Mouse (Mus musculus) MEL (cell line): Measurements from ENCODE around the gene Cldn10. TPM values are rescaled to one million over a fixed set of nuclear protein-coding genes. Genes with fewer than 3 reads are reported as not detected.

Experiments used
- DNase-seq: peaks from one replicate; pipeline ENCODE4 v3.0.0; 2011; ENCODE audit warnings: low read depth, low spot score
- H3K27ac ChIP-seq: 2 replicates; pipeline ENCODE4 v1.5.1; 2012; ENCODE audit warnings: low read depth, mild to moderate bottlenecking, control low read depth, low read length, moderate library complexity; ENCODE audit not compliant: control insufficient read depth
- H3K27me3 ChIP-seq, 2 experiments: fragments of 150-350 bp in 1 of 2; sonication (generic) in 1 of 2; 2 replicates each; pipeline ENCODE4 v1.6.1; 2012; ENCODE audit warnings: low read length in 2 of 2, mild to moderate bottlenecking in 2 of 2, improper control_type of control experiment in 1 of 2, moderate library complexity in 1 of 2; ENCODE audit not compliant: insufficient read depth in 2 of 2, control insufficient read depth in 1 of 2
- H3K36me3 ChIP-seq, 2 experiments: 2 replicates each; pipeline ENCODE4 v1.6.1; 2012 to 2014; ENCODE audit warnings: low read length in 2 of 2, improper control_type of control experiment in 1 of 2, inconsistent platforms in 1 of 2, mild to moderate bottlenecking in 1 of 2; ENCODE audit not compliant: insufficient read depth in 2 of 2, control insufficient read depth in 1 of 2
- H3K4me1 ChIP-seq, 2 experiments: fragments of 150-350 bp in 1 of 2; sonication (generic) in 1 of 2; 2 replicates each; pipeline ENCODE4 v1.6.1; 2012; ENCODE audit warnings: low read length in 2 of 2, improper control_type of control experiment in 1 of 2, mild to moderate bottlenecking in 1 of 2; ENCODE audit not compliant: insufficient read depth in 2 of 2, control insufficient read depth in 1 of 2
- H3K4me3 ChIP-seq, 2 experiments: fragments of 150-350 bp in 1 of 2; sonication (generic) in 1 of 2; 2 replicates each; pipeline ENCODE4 v1.5.1; 2012; ENCODE audit warnings: low read depth in 2 of 2, low read length in 2 of 2, mild to moderate bottlenecking in 2 of 2, moderate library complexity in 2 of 2, control low read depth in 1 of 2, improper control_type of control experiment in 1 of 2; ENCODE audit not compliant: control insufficient read depth in 1 of 2, insufficient read depth in 1 of 2
- H3K79me2 ChIP-seq: 2 replicates; pipeline ENCODE4 v1.6.1; 2012; ENCODE audit warnings: mild to moderate bottlenecking, low read length, moderate library complexity; ENCODE audit not compliant: control insufficient read depth, poor library complexity, insufficient read depth
- H3K9ac ChIP-seq: 2 replicates; pipeline ENCODE4 v1.6.1; 2012; ENCODE audit warnings: low read depth, mild to moderate bottlenecking, control low read depth, low read length, moderate library complexity; ENCODE audit not compliant: control insufficient read depth, poor library complexity, severe bottlenecking
- H3K9me3 ChIP-seq: fragments of 150-350 bp; sonication (generic); replicated peaks from 2 replicates; pipeline ENCODE4 v1.6.1; 2012; ENCODE audit warnings: mild to moderate bottlenecking, low read length, improper control_type of control experiment, moderate library complexity; ENCODE audit not compliant: insufficient read depth
- BHLHE40 ChIP-seq: IDR thresholded peaks from 2 replicates; pipeline ENCODE4 v1.6.1; 2012; ENCODE audit warnings: low read depth, mild to moderate bottlenecking, inconsistent platforms, low read length, improper control_type of control experiment, borderline replicate concordance
- CHD2 ChIP-seq: IDR thresholded peaks from 2 replicates; pipeline ENCODE4 v1.6.1; 2011; ENCODE audit warnings: low read length, improper control_type of control experiment
- CTCF ChIP-seq, 3 experiments: IDR thresholded peaks in 2 of 3; conservative IDR thresholded peaks in 1 of 3; 2 replicates each; pipeline ENCODE4 v1.5.1; 2011 to 2012; ENCODE audit warnings: low read length in 3 of 3, low read depth in 2 of 3, mild to moderate bottlenecking in 2 of 3, improper control_type of control experiment in 1 of 3, inconsistent platforms in 1 of 3, mixed read lengths in 1 of 3, moderate library complexity in 1 of 3; ENCODE audit not compliant: control insufficient read depth in 1 of 3, insufficient read depth in 1 of 3, poor library complexity in 1 of 3, severe bottlenecking in 1 of 3
- EP300 ChIP-seq, 2 experiments: IDR thresholded peaks; 2 replicates each; pipeline ENCODE4 v1.6.1; 2011; ENCODE audit warnings: improper control_type of control experiment in 2 of 2, low read length in 2 of 2, low read depth in 1 of 2, mild to moderate bottlenecking in 1 of 2
- HCFC1 ChIP-seq: IDR thresholded peaks from 2 replicates; pipeline ENCODE4 v1.6.1; 2012; ENCODE audit warnings: low read depth, mild to moderate bottlenecking, inconsistent platforms, low read length, improper control_type of control experiment, moderate library complexity
- JUND ChIP-seq: IDR thresholded peaks from 2 replicates; pipeline ENCODE4 v1.6.1; 2011; ENCODE audit warnings: low read depth, mild to moderate bottlenecking, improper control_type of control experiment, low read length
- MEF2A ChIP-seq: IDR thresholded peaks from 2 replicates; pipeline ENCODE4 v1.6.1; 2014; ENCODE audit warnings: low read depth, mild to moderate bottlenecking, inconsistent platforms, low read length, improper control_type of control experiment; ENCODE audit not compliant: poor library complexity, insufficient replicate concordance, severe bottlenecking; ENCODE audit errors: extremely low read depth
- MXI1 ChIP-seq: IDR thresholded peaks from 2 replicates; pipeline ENCODE4 v1.6.1; 2011; ENCODE audit warnings: mild to moderate bottlenecking, low read depth, low read length, improper control_type of control experiment
- MYB ChIP-seq: IDR thresholded peaks from 2 replicates; pipeline ENCODE4 v1.6.1; 2011; ENCODE audit warnings: mild to moderate bottlenecking, low read depth, low read length, improper control_type of control experiment
- MYC ChIP-seq: IDR thresholded peaks from 2 replicates; pipeline ENCODE4 v1.6.1; 2011; ENCODE audit warnings: low read depth, mild to moderate bottlenecking, low read length, improper control_type of control experiment, moderate library complexity
- POLR2AphosphoS5 ChIP-seq: IDR thresholded peaks from 2 replicates; pipeline ENCODE4 v1.6.1; 2012; ENCODE audit warnings: low read depth, borderline replicate concordance, mild to moderate bottlenecking, inconsistent platforms, low read length, moderate library complexity, mixed read lengths
- SIN3A ChIP-seq: IDR thresholded peaks from 2 replicates; pipeline ENCODE4 v1.6.1; 2012; ENCODE audit warnings: low read length, improper control_type of control experiment, inconsistent platforms
- SMC3 ChIP-seq: IDR thresholded peaks from 2 replicates; pipeline ENCODE4 v1.6.1; 2011; ENCODE audit warnings: low read depth, low read length, improper control_type of control experiment
- USF1 ChIP-seq: IDR thresholded peaks from 2 replicates; pipeline ENCODE4 v1.6.1; 2014; ENCODE audit warnings: low read depth, mild to moderate bottlenecking, inconsistent platforms, low read length, improper control_type of control experiment, moderate library complexity
- ZKSCAN1 ChIP-seq: IDR thresholded peaks from 2 replicates; pipeline ENCODE4 v1.6.1; 2012; ENCODE audit warnings: low read depth, mild to moderate bottlenecking, inconsistent platforms, low read length, improper control_type of control experiment, moderate library complexity
- ZMIZ1 ChIP-seq: IDR thresholded peaks from 2 replicates; pipeline ENCODE4 v1.6.1; 2012; ENCODE audit warnings: low read depth, mild to moderate bottlenecking, inconsistent platforms, low read length, improper control_type of control experiment, moderate library complexity
- polyA plus RNA-seq, 2 experiments: library from polyadenylated mRNA; stranded (reverse) in 1 of 2; unstranded in 1 of 2; fragments of >175 nt in 1 of 2; fragments of >200 nt in 1 of 2; gene quantifications; 2 replicates each; pipeline versions ENCODE4 v1.2.1 to v1.2.4; 2012; ENCODE audit warnings: low replicate concordance in 2 of 2, low read depth in 1 of 2; ENCODE audit not compliant: insufficient read length in 2 of 2, insufficient read depth in 1 of 2, missing spikeins in 1 of 2
- total RNA-seq: library from RNA; depleted of rRNA; stranded (reverse); fragments of 300-350 nt; gene quantifications from 2 replicates; pipeline ENCODE4 v1.2.3, GENCODE M21; 2012

The Cldn10 gene
- total and polyA plus RNA-seq, 3 experiments: 0.17 TPM; not detected in 2

- no peak for DNase-seq
- Histone ChIP-seq H3K9ac (no peak overlapping the region), H3K4me3 (no peak overlapping the region), H3K27ac (no peak overlapping the region), H3K4me1 (peaks cover 0 to 4% of the 10 kb centered on the region in 2 experiments; a peak in 1 of 4 replicates), H3K9me3 (no peaks in the 10 kb centered on the region), H3K27me3 (no peaks in the 10 kb centered on the region), H3K79me2 (no peaks in the 10 kb centered on the region), H3K36me3 (no peaks in the 10 kb centered on the region)
- TF ChIP-seq JUND (no peak), ZMIZ1 (no peak), MXI1 (no peak), MYC (no peak), CHD2 (no peak), ZKSCAN1 (no peak), SIN3A (no peak), SMC3 (no peak), HCFC1 (no peak), CTCF (IDR thresholded peaks at IDR 0.05 in 2 of 3, conservative IDR thresholded peaks at IDR 0.05 in 1 of 3; ENCODE audit: control insufficient read depth in 1 of 3, insufficient read depth in 1 of 3, low read depth in 2 of 3, low read length in 3 of 3, poor library complexity in 1 of 3, severe bottlenecking in 1 of 3) (no peak)
Measured at GRCm38 (mm10) chr14:118920654-118921053, 132.9 kb downstream of the Cldn10 start.

DNA sequence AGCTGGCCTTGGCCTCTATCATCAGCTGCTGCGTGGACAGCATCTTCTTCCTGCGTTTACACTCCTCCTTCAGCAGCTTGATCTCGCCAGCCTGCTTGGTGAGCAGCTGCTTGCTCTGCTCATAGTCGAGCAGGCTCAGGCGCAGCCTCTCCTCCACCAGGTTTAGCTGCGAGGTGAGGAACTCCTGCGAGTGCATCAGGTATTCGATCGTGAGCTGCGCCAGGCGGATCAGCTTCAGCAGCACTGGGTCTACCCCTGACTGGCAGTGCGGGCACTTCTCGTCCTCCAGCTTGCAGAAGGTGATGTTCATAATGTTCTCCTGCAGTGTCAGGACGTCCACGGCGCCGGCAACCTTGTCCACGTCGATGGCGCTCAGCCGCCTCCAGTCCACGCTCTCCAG is 134.5 kb downstream of the Cldn10 start:
- Histone ChIP-seq H3K9ac (no peak overlapping the region), H3K36me3 (no peaks in the 10 kb centered on the region), H3K4me3 (no peak overlapping the region), H3K27ac (no peak overlapping the region), H3K4me1 (peaks cover 0 to 4% of the 10 kb centered on the region in 2 experiments; a peak in 1 of 4 replicates), H3K9me3 (no peaks in the 10 kb centered on the region), H3K79me2 (no peaks in the 10 kb centered on the region), H3K27me3 (no peaks in the 10 kb centered on the region)
- TF ChIP-seq MEF2A (no peak), MYB (no peak)
- no peak for DNase-seq

- H3K27ac ChIP-seq: no peak overlapping the region
- H3K9ac ChIP-seq: no peak overlapping the region
- no peaks in the 10 kb centered on the region for H3K36me3 ChIP-seq
- H3K4me1 ChIP-seq: peaks cover 0 to 4% of the 10 kb centered on the region in 2 experiments; a peak in 1 of 4 replicates
- no peaks in the 10 kb centered on the region for H3K9me3 ChIP-seq
- H3K79me2 ChIP-seq: no peaks in the 10 kb centered on the region
- DNase-seq: no peak
- no peak overlapping the region for H3K4me3 ChIP-seq
- TF ChIP-seq EP300 (IDR thresholded peaks at IDR 0.05; ENCODE audit: low read depth in 1 of 2, low read length in 2 of 2) (no peak), BHLHE40 (no peak), USF1 (no peak), SIN3A (no peak), POLR2AphosphoS5 (no peak), JUND (no peak), MYC (no peak), CTCF (IDR thresholded peaks at IDR 0.05 in 2 of 3, conservative IDR thresholded peaks at IDR 0.05 in 1 of 3; ENCODE audit: control insufficient read depth in 1 of 3, insufficient read depth in 1 of 3, low read depth in 2 of 3, low read length in 3 of 3, poor library complexity in 1 of 3, severe bottlenecking in 1 of 3) (no peak), ZMIZ1 (no peak), CHD2 (no peak)
- no peaks in the 10 kb centered on the region for H3K27me3 ChIP-seq
Measured at GRCm38 (mm10) chr14:118922667-118923184, 135.0 kb downstream of the Cldn10 start.
